Mouse (Mus musculus) MEL (cell line): ENCODE measurements around the gene Tmie. TPM values are rescaled to one million over a fixed set of nuclear protein-coding genes. Genes with fewer than 3 reads are reported as not detected.

Experiments used
- DNase-seq: peaks from one replicate; pipeline ENCODE4 v3.0.0; 2011; ENCODE audit warnings: low read depth, low spot score
- H3K27ac ChIP-seq: 2 replicates; pipeline ENCODE4 v1.5.1; 2012; ENCODE audit warnings: low read depth, mild to moderate bottlenecking, control low read depth, low read length, moderate library complexity; ENCODE audit not compliant: control insufficient read depth
- H3K27me3 ChIP-seq, 2 experiments: fragments of 150-350 bp in 1 of 2; sonication (generic) in 1 of 2; 2 replicates each; pipeline ENCODE4 v1.6.1; 2012; ENCODE audit warnings: low read length in 2 of 2, mild to moderate bottlenecking in 2 of 2, improper control_type of control experiment in 1 of 2, moderate library complexity in 1 of 2; ENCODE audit not compliant: insufficient read depth in 2 of 2, control insufficient read depth in 1 of 2
- H3K36me3 ChIP-seq, 2 experiments: 2 replicates each; pipeline ENCODE4 v1.6.1; 2012 to 2014; ENCODE audit warnings: low read length in 2 of 2, improper control_type of control experiment in 1 of 2, inconsistent platforms in 1 of 2, mild to moderate bottlenecking in 1 of 2; ENCODE audit not compliant: insufficient read depth in 2 of 2, control insufficient read depth in 1 of 2
- H3K4me1 ChIP-seq, 2 experiments: fragments of 150-350 bp in 1 of 2; sonication (generic) in 1 of 2; 2 replicates each; pipeline ENCODE4 v1.6.1; 2012; ENCODE audit warnings: low read length in 2 of 2, improper control_type of control experiment in 1 of 2, mild to moderate bottlenecking in 1 of 2; ENCODE audit not compliant: insufficient read depth in 2 of 2, control insufficient read depth in 1 of 2
- H3K4me3 ChIP-seq, 2 experiments: fragments of 150-350 bp in 1 of 2; sonication (generic) in 1 of 2; 2 replicates each; pipeline ENCODE4 v1.5.1; 2012; ENCODE audit warnings: low read depth in 2 of 2, low read length in 2 of 2, mild to moderate bottlenecking in 2 of 2, moderate library complexity in 2 of 2, control low read depth in 1 of 2, improper control_type of control experiment in 1 of 2; ENCODE audit not compliant: control insufficient read depth in 1 of 2, insufficient read depth in 1 of 2
- H3K79me2 ChIP-seq: 2 replicates; pipeline ENCODE4 v1.6.1; 2012; ENCODE audit warnings: mild to moderate bottlenecking, low read length, moderate library complexity; ENCODE audit not compliant: control insufficient read depth, poor library complexity, insufficient read depth
- H3K9ac ChIP-seq: 2 replicates; pipeline ENCODE4 v1.6.1; 2012; ENCODE audit warnings: low read depth, mild to moderate bottlenecking, control low read depth, low read length, moderate library complexity; ENCODE audit not compliant: control insufficient read depth, poor library complexity, severe bottlenecking
- H3K9me3 ChIP-seq: fragments of 150-350 bp; sonication (generic); replicated peaks from 2 replicates; pipeline ENCODE4 v1.6.1; 2012; ENCODE audit warnings: mild to moderate bottlenecking, low read length, improper control_type of control experiment, moderate library complexity; ENCODE audit not compliant: insufficient read depth
- BHLHE40 ChIP-seq: IDR thresholded peaks from 2 replicates; pipeline ENCODE4 v1.6.1; 2012; ENCODE audit warnings: low read depth, mild to moderate bottlenecking, inconsistent platforms, low read length, improper control_type of control experiment, borderline replicate concordance
- CHD1 ChIP-seq: IDR thresholded peaks from 2 replicates; pipeline ENCODE4 v1.6.1; 2012; ENCODE audit warnings: low read depth, mild to moderate bottlenecking, inconsistent platforms, low read length, improper control_type of control experiment
- CHD2 ChIP-seq: IDR thresholded peaks from 2 replicates; pipeline ENCODE4 v1.6.1; 2011; ENCODE audit warnings: low read length, improper control_type of control experiment
- CTCF ChIP-seq, 3 experiments: IDR thresholded peaks in 2 of 3; conservative IDR thresholded peaks in 1 of 3; 2 replicates each; pipeline ENCODE4 v1.5.1; 2011 to 2012; ENCODE audit warnings: low read length in 3 of 3, low read depth in 2 of 3, mild to moderate bottlenecking in 2 of 3, improper control_type of control experiment in 1 of 3, inconsistent platforms in 1 of 3, mixed read lengths in 1 of 3, moderate library complexity in 1 of 3; ENCODE audit not compliant: control insufficient read depth in 1 of 3, insufficient read depth in 1 of 3, poor library complexity in 1 of 3, severe bottlenecking in 1 of 3
- E2F4 ChIP-seq: IDR thresholded peaks from 2 replicates; pipeline ENCODE4 v1.6.1; 2011; ENCODE audit warnings: low read depth, low read length, improper control_type of control experiment, borderline replicate concordance
- ELF1 ChIP-seq: IDR thresholded peaks from 2 replicates; pipeline ENCODE4 v1.6.1; 2014; ENCODE audit warnings: low read depth, mild to moderate bottlenecking, inconsistent platforms, low read length, improper control_type of control experiment, moderate library complexity
- GATA1 ChIP-seq: IDR thresholded peaks from 2 replicates; pipeline ENCODE4 v1.6.1; 2011; ENCODE audit warnings: low read depth, low read length, improper control_type of control experiment
- MAX ChIP-seq: IDR thresholded peaks from 2 replicates; pipeline ENCODE4 v1.6.1; 2011; ENCODE audit warnings: low read length, improper control_type of control experiment
- MXI1 ChIP-seq: IDR thresholded peaks from 2 replicates; pipeline ENCODE4 v1.6.1; 2011; ENCODE audit warnings: mild to moderate bottlenecking, low read depth, low read length, improper control_type of control experiment
- MYB ChIP-seq: IDR thresholded peaks from 2 replicates; pipeline ENCODE4 v1.6.1; 2011; ENCODE audit warnings: mild to moderate bottlenecking, low read depth, low read length, improper control_type of control experiment
- MYC ChIP-seq: IDR thresholded peaks from 2 replicates; pipeline ENCODE4 v1.6.1; 2011; ENCODE audit warnings: low read depth, mild to moderate bottlenecking, low read length, improper control_type of control experiment, moderate library complexity
- NRF1 ChIP-seq: IDR thresholded peaks from 2 replicates; pipeline ENCODE4 v1.6.1; 2014; ENCODE audit warnings: low read depth, mild to moderate bottlenecking, inconsistent platforms, low read length, improper control_type of control experiment, moderate library complexity; ENCODE audit not compliant: poor library complexity, insufficient read depth, severe bottlenecking
- POLR2A ChIP-seq, 2 experiments: IDR thresholded peaks; 2 replicates each; pipeline ENCODE4 v1.6.1; 2011 to 2012; ENCODE audit warnings: low read length in 2 of 2, mild to moderate bottlenecking in 2 of 2, control low read depth in 1 of 2, improper control_type of control experiment in 1 of 2, low read depth in 1 of 2, moderate library complexity in 1 of 2; ENCODE audit not compliant: control insufficient read depth in 1 of 2, insufficient read depth in 1 of 2, poor library complexity in 1 of 2
- POLR2AphosphoS2 ChIP-seq: IDR thresholded peaks from 2 replicates; pipeline ENCODE4 v1.6.1; 2011; ENCODE audit warnings: low read length, improper control_type of control experiment
- POLR2AphosphoS5 ChIP-seq: IDR thresholded peaks from 2 replicates; pipeline ENCODE4 v1.6.1; 2012; ENCODE audit warnings: low read depth, borderline replicate concordance, mild to moderate bottlenecking, inconsistent platforms, low read length, moderate library complexity, mixed read lengths
- RAD21 ChIP-seq: IDR thresholded peaks from 2 replicates; pipeline ENCODE4 v1.6.1; 2011; ENCODE audit warnings: mild to moderate bottlenecking, low read depth, low read length, improper control_type of control experiment
- SIN3A ChIP-seq: IDR thresholded peaks from 2 replicates; pipeline ENCODE4 v1.6.1; 2012; ENCODE audit warnings: low read length, improper control_type of control experiment, inconsistent platforms
- SMC3 ChIP-seq: IDR thresholded peaks from 2 replicates; pipeline ENCODE4 v1.6.1; 2011; ENCODE audit warnings: low read depth, low read length, improper control_type of control experiment
- TBP ChIP-seq: IDR thresholded peaks from 2 replicates; pipeline ENCODE4 v1.8.0; 2011; ENCODE audit warnings: low read depth, low read length, improper control_type of control experiment
- TCF12 ChIP-seq: IDR thresholded peaks from 2 replicates; pipeline ENCODE4 v1.6.1; 2014; ENCODE audit warnings: low read depth, mild to moderate bottlenecking, inconsistent platforms, low read length, improper control_type of control experiment, moderate library complexity
- UBTF ChIP-seq: IDR thresholded peaks from 2 replicates; pipeline ENCODE4 v1.6.1; 2012; ENCODE audit warnings: low read depth, mild to moderate bottlenecking, inconsistent platforms, low read length, improper control_type of control experiment, moderate library complexity, borderline replicate concordance; ENCODE audit not compliant: insufficient read depth
- USF2 ChIP-seq, 2 experiments: IDR thresholded peaks; 2 replicates each; pipeline ENCODE4 v1.6.1; 2011 to 2012; ENCODE audit warnings: improper control_type of control experiment in 2 of 2, low read length in 2 of 2, borderline replicate concordance in 1 of 2, inconsistent platforms in 1 of 2, low read depth in 1 of 2, mild to moderate bottlenecking in 1 of 2; ENCODE audit not compliant: insufficient read depth in 1 of 2
- ZMIZ1 ChIP-seq: IDR thresholded peaks from 2 replicates; pipeline ENCODE4 v1.6.1; 2012; ENCODE audit warnings: low read depth, mild to moderate bottlenecking, inconsistent platforms, low read length, improper control_type of control experiment, moderate library complexity
- ZNF384 ChIP-seq: IDR thresholded peaks from 2 replicates; pipeline ENCODE4 v1.6.1; 2012; ENCODE audit warnings: low read depth, mild to moderate bottlenecking, inconsistent platforms, low read length, improper control_type of control experiment
- polyA plus RNA-seq, 2 experiments: library from polyadenylated mRNA; stranded (reverse) in 1 of 2; unstranded in 1 of 2; fragments of >175 nt in 1 of 2; fragments of >200 nt in 1 of 2; gene quantifications; 2 replicates each; pipeline versions ENCODE4 v1.2.1 to v1.2.4; 2012; ENCODE audit warnings: low replicate concordance in 2 of 2, low read depth in 1 of 2; ENCODE audit not compliant: insufficient read length in 2 of 2, insufficient read depth in 1 of 2, missing spikeins in 1 of 2
- total RNA-seq: library from RNA; depleted of rRNA; stranded (reverse); fragments of 300-350 nt; gene quantifications from 2 replicates; pipeline ENCODE4 v1.2.3, GENCODE M21; 2012

The Tmie gene
- total and polyA plus RNA-seq, 3 experiments = not detected

DNA sequence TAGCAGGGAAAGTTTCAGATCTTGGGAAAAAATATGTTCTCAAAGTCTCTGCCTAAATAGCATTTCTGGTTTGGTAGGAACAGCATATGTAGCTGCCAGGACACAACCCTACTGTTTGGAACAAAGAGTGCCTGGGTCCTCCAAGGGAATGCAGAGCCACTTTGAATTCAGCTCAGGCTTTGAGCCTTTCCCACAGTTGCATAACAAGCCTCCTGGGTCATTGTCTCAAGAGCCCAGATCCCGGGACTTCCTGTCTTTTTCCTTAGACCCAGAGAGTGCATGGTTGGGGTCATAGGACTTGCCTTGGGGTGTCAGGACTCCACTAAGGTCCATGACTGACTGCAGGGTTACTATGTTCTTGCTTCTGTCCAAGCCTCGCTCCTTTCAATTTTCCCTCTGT lies 43.8 kb downstream of the Tmie start:
- no peaks in the 10 kb centered on the region for H3K79me2 ChIP-seq
- H3K27me3 ChIP-seq = no peaks in the 10 kb centered on the region
- H3K27ac ChIP-seq = no peak overlapping the region
- H3K4me3 ChIP-seq = no peak overlapping the region
- H3K9ac ChIP-seq = no peak overlapping the region
- no peaks in the 10 kb centered on the region for H3K4me1 ChIP-seq
- H3K9me3 ChIP-seq = no peaks in the 10 kb centered on the region
- no peak for TF ChIP-seq MYC
- no peak for TF ChIP-seq ZNF384
- TF ChIP-seq CHD1 = no peak
- no peak for TF ChIP-seq POLR2AphosphoS5
- no peak for TF ChIP-seq SMC3
- TF ChIP-seq GATA1 = no peak
- TF ChIP-seq MYB = no peak
- TF ChIP-seq SIN3A = no peak
- no peak for TF ChIP-seq ZMIZ1
- TF ChIP-seq BHLHE40 = no peak
- TF ChIP-seq RAD21 = no peak
- no peak for TF ChIP-seq MAX
- no peak for TF ChIP-seq MXI1
- no peak for TF ChIP-seq POLR2AphosphoS2
- TF ChIP-seq USF2 (IDR thresholded peaks at IDR 0.05; ENCODE audit: borderline replicate concordance in 1 of 2, insufficient read depth in 1 of 2, low read depth in 1 of 2, low read length in 2 of 2) = no peak
- TF ChIP-seq, all 39 proteins: peak for 0
- no peaks in the 10 kb centered on the region for H3K36me3 ChIP-seq
- DNase-seq = no peak

DNA sequence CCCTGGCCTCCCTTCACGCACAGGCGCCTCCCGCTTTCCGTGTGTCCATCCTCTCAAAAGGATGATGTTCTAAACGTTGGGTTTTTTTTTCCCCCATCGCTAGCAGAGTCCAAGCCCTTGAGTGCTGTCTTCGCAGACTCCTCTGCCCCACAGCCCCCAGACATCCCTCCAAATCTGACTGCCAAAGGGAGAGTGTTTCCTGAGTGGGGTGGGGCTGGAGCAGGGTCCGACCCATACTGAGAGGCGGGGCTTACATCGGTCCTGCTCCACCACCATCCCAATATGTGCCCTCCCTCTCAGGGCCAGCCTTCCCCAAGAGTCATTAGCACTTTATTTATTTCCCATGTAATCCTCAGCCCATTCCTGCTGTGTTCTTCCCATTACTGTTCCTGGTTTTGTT lies 45.0 kb downstream of the Tmie start:
- Histone ChIP-seq H3K9me3 (no peaks in the 10 kb centered on the region), H3K4me1 (no peaks in the 10 kb centered on the region)
- TF ChIP-seq E2F4 = no peak
- TF ChIP-seq, all 39 proteins: peak for 0
- H3K36me3 ChIP-seq = no peaks in the 10 kb centered on the region
- H3K79me2 ChIP-seq = no peaks in the 10 kb centered on the region
- no peak overlapping the region for H3K9ac ChIP-seq
- no peak for DNase-seq
- no peak overlapping the region for H3K27ac ChIP-seq
- no peak overlapping the region for H3K4me3 ChIP-seq
- H3K27me3 ChIP-seq = no peaks in the 10 kb centered on the region

GRCm38 (mm10) chr9:110834411-110834810 lies 45.5 kb downstream of the Tmie start, which contains the start of gene Prss45:
TSS of gene Prss45 (plus strand) at chr9:110834588.
- Histone ChIP-seq H3K79me2 (no peaks in the 10 kb centered on the region), H3K36me3 (no peaks in the 10 kb centered on the region), H3K27me3 (no peaks in the 10 kb centered on the region), H3K27ac (no peak within 1 kb of the TSS), H3K9ac (no peak within 1 kb of the TSS), H3K4me1 (no peaks in the 10 kb centered on the region), H3K9me3 (no peaks in the 10 kb centered on the region), H3K4me3 (no peak within 1 kb of the TSS)
- DNase-seq = no peak
- no peak for TF ChIP-seq SIN3A
- TF ChIP-seq ELF1 = no peak
- TF ChIP-seq TBP = no peak
- TF ChIP-seq CTCF (IDR thresholded peaks at IDR 0.05 in 2 of 3, conservative IDR thresholded peaks at IDR 0.05 in 1 of 3; ENCODE audit: control insufficient read depth in 1 of 3, insufficient read depth in 1 of 3, low read depth in 2 of 3, low read length in 3 of 3, poor library complexity in 1 of 3, severe bottlenecking in 1 of 3) = no peak
- TF ChIP-seq POLR2A (IDR thresholded peaks at IDR 0.05; ENCODE audit: control insufficient read depth in 1 of 2, insufficient read depth in 1 of 2, low read depth in 1 of 2, low read length in 2 of 2, poor library complexity in 1 of 2) = no peak
- TF ChIP-seq CHD2 = no peak
- TF ChIP-seq MXI1 = no peak
- TF ChIP-seq TCF12 = no peak
- no peak for TF ChIP-seq NRF1
- TF ChIP-seq UBTF = no peak
